Mouse (Mus musculus): Measurements from ENCODE around the gene Rapgef6.

Gene Rapgef6

GRCm38 (mm10) chr11:54735114-54735513, 212.5 kb downstream of the Rapgef6 start:
- DNase-seq (ENCODE audit: low spot score) = no peak

- no peak for DNase-seq (ENCODE audit: low spot score)
These were observed 214.3 kb downstream of the Rapgef6 start for GRCm38 (mm10) chr11:54736903-54737302.

- no peak for DNase-seq (ENCODE audit: low spot score)
These were observed 216.5 kb downstream of the Rapgef6 start for GRCm38 (mm10) chr11:54739012-54739750.

- no peak for DNase-seq (ENCODE audit: low spot score)
These were observed 218.7 kb downstream of the Rapgef6 start for GRCm38 (mm10) chr11:54741330-54741729.

- no peak for DNase-seq (ENCODE audit: low spot score)
These were observed 221.6 kb downstream of the Rapgef6 start for GRCm38 (mm10) chr11:54744231-54744630.

Data from ovary, postnatal 14 days (tissue).